Mouse (Mus musculus) embryonic facial prominence, embryonic 10.5 days (tissue): ENCODE data around the gene 4930469K13Rik. TPM values are rescaled to one million over a fixed set of nuclear protein-coding genes. Genes with fewer than 3 reads are reported as not detected.

Experiments used
- DNase-seq: peaks from one replicate; pipeline ENCODE4 v3.0.0-alpha.2; 2017; ENCODE audit warnings: low spot score
- H3K27ac ChIP-seq: fragments of 300-500 bp; sonication (generic); replicated peaks from 2 replicates; pipeline ENCODE4 v1.5.1; 2016; ENCODE audit warnings: mild to moderate bottlenecking
- H3K27me3 ChIP-seq: fragments of 300-500 bp; sonication (generic); replicated peaks from 2 replicates; pipeline ENCODE4 v1.6.1; 2016; ENCODE audit warnings: low read depth, mild to moderate bottlenecking; ENCODE audit not compliant: poor library complexity, severe bottlenecking
- H3K36me3 ChIP-seq: fragments of 300-500 bp; sonication (generic); replicated peaks from 2 replicates; pipeline ENCODE4 v1.6.1; 2016; ENCODE audit warnings: mild to moderate bottlenecking, moderate library complexity
- H3K4me1 ChIP-seq: fragments of 300-500 bp; sonication (generic); 2 replicates; pipeline ENCODE4 v1.6.1; 2016
- H3K4me3 ChIP-seq: fragments of 300-500 bp; sonication (generic); 2 replicates; pipeline ENCODE4 v1.5.1; 2016; ENCODE audit warnings: mild to moderate bottlenecking, moderate library complexity
- H3K9me3 ChIP-seq: fragments of 300-500 bp; sonication (generic); 2 replicates; pipeline ENCODE4 v1.6.1; 2016; ENCODE audit warnings: mild to moderate bottlenecking
- WGBS: fragments of 180-500 bp; shearing (Covaris S2); methylation state at CpG from one replicate; pipeline ENCODE4 v1.1.7; 2016; 5-methylcytosine and 5-hydroxymethylcytosine counted together
- polyA plus RNA-seq: library from polyadenylated mRNA; unstranded; fragments of >200 nt; fragmentation: Nextera tagmentation; extraction: Ambion mirVana; gene quantifications from 2 replicates; pipeline ENCODE4 v1.2.1, GENCODE M21; 2016

Gene 4930469K13Rik
- polyA plus RNA-seq, 1 experiment from 2014 or later, result not detected

DNA sequence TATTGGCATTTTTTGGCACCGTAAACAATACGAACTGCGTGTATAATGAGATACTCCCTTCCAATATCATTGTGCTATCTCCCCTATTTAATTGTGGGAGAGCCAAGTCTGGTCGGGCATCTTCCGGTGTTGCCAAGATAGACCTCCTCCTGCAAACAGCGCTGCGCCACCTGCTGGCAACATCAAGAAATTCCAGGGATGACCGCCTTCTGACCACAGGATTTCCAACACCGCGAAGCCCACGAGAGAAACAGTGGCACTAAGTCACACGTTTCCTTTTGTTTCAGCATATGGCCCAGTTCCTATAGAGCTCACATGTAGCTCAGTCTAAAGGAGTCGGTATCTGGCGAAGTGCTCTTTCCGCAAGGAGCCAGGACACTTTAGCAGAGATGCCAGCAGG is 24.6 kb downstream of the 4930469K13Rik start:
- Histone ChIP-seq H3K9me3 (no peaks in the 10 kb centered on the region), H3K4me1 (no peaks in the 10 kb centered on the region), H3K27me3 (peaks cover 6% of the 10 kb centered on the region; the same call in 1 of the 2 replicates), H3K27ac (no peak overlapping the region), H3K4me3 (no peak overlapping the region), H3K36me3 (no peaks in the 10 kb centered on the region)
- 13% methylated on average over 15 of the region's 15 CpGs for WGBS
- DNase-seq, result peak; percentile 81

DNA sequence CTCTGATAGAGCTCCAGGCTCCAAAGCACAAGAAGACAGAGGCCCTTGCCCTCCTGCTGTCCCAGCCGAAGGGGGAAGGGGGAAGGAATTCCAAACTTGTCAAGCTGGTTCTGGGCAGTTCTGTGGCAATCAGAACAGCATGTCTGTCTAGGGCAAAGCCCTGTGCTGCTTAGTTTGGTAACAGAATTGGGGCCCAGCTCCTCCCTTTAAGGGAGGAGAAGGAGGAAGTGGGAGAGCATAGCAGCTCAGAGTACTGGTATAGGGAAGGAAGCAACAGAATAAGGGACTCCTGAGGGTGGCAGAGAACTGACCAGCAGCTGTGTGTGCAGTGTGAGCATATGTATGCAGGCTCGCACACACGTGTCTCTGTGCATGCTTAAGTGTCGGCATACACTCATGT is 26.0 kb downstream of the 4930469K13Rik start:
- Histone ChIP-seq H3K4me1 (no peaks in the 10 kb centered on the region), H3K36me3 (no peaks in the 10 kb centered on the region), H3K27me3 (peaks cover 6% of the 10 kb centered on the region; the same call in 1 of the 2 replicates), H3K4me3 (no peak overlapping the region), H3K27ac (no peak overlapping the region), H3K9me3 (no peaks in the 10 kb centered on the region)
- DNase-seq, result peak; percentile 13
- WGBS, result 70% methylated on average over 4 of the region's 4 CpGs

DNA sequence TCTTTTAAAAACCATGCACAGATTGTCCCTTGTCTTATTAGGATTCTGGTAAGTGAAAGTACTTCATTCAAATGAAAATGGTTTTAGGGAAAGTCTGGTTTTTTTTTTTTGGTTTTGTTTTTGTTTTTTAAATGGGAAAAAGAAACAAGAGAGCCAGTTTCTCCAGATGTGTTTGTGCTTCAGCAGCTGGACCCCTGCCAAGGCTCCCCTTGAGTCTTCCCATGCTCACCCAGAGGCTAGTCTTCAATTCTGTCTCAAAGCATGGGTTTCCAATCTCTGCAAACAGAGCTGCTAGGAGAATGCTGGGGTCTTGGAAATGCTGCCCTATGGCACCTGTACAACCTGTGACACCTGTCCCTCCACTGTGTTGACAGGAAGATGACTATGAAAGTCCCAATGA is 27.8 kb downstream of the 4930469K13Rik start:
- Histone ChIP-seq H3K27me3 (peaks cover 6% of the 10 kb centered on the region; the same call in 1 of the 2 replicates), H3K9me3 (no peaks in the 10 kb centered on the region), H3K27ac (no peak overlapping the region), H3K36me3 (no peaks in the 10 kb centered on the region), H3K4me3 (no peak overlapping the region), H3K4me1 (no peaks in the 10 kb centered on the region)
- no peak for DNase-seq

DNA sequence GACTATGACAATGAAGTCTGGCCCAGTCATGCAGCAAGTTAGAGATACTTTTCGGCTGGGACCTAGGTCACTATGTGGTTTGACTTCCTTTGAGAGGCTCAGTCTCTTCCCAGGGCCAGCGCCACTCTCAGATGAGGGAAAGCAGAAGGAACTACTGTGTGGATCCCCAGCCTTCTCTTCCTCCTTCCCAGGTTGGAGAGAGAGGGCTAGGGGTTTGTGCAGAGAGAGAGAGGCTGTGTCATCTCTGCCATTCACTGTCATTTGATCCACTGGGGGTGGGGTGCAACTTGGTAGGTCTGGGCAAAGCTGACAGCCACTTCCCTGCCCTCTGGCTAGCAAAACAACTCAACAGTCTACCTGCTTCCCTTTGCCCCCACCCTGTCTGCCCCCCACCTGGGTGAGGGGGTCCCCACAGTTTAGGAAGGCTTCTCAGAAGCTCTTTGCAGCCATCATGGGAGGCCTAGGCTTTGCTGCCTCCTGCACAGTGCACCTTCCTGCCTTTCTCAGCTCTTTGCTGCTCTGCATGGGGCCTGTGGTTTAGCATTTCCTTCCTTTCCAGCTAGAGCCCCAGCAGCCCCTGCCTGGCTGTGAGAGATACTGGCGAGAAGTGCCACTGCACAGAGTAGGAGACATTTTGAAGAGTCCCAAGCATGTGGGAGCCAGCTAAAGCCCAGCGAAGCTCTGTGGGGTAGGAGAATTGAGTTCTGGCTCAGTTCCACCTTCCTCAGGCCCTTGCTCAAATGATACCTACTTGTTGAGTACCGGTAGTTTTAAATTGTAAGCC is 34.5 kb downstream of the 4930469K13Rik start:
- DNase-seq, result no peak
- Histone ChIP-seq H3K27ac (peak overlapping the region; percentile 66), H3K9me3 (no peaks in the 10 kb centered on the region), H3K27me3 (no peaks in the 10 kb centered on the region), H3K4me1 (peaks cover 10% of the 10 kb centered on the region), H3K4me3 (no peak overlapping the region), H3K36me3 (no peaks in the 10 kb centered on the region)
- 53% methylated on average over 5 of the region's 5 CpGs for WGBS

DNA sequence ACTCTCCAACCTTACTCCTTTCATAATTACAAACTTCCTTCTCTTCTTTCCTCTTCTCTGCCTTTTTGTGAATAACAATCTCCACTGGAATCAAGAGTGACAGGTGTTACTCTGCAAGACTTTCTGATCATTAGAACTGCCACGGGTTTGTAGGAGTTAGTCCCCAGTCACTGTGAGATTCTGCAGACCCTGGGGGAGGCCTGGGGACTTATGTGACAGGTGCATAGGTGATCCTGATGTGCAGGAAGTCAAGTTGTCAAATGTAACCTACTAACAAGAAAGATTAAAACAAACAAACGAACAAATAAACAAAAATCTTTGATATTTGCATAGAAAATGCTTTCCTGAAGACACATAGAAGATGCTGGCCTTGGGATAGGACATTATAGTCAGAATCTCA is 35.1 kb downstream of the 4930469K13Rik start:
- WGBS, result 68% methylated on average over 2 of the region's 2 CpGs
- no peaks in the 10 kb centered on the region for H3K27me3 ChIP-seq
- no peak for DNase-seq
- H3K36me3 ChIP-seq, result no peaks in the 10 kb centered on the region
- peaks cover 10% of the 10 kb centered on the region for H3K4me1 ChIP-seq
- H3K4me3 ChIP-seq, result no peak overlapping the region
- no peak overlapping the region for H3K27ac ChIP-seq
- no peaks in the 10 kb centered on the region for H3K9me3 ChIP-seq

DNA sequence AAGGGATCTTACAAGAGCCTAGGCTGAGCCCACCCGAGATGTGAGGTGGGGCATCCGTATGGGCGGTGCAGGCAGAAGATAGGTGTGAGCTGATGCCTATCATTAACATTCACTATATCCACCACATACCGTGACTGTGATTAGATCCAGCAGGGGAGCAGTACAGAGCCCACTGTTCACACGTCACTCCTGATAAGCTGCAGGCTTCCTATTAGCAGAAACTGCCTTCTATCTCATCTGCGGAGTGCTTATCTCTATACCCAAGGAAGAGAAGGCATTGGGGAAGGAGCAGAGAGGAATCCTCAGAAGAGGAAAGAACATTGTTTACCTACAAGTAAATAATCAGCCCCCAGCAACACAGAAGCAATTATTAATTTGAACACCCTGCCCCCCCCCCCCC is 36.6 kb downstream of the 4930469K13Rik start:
- no peak overlapping the region for H3K27ac ChIP-seq
- 54% methylated on average over 6 of the region's 6 CpGs for WGBS

DNA sequence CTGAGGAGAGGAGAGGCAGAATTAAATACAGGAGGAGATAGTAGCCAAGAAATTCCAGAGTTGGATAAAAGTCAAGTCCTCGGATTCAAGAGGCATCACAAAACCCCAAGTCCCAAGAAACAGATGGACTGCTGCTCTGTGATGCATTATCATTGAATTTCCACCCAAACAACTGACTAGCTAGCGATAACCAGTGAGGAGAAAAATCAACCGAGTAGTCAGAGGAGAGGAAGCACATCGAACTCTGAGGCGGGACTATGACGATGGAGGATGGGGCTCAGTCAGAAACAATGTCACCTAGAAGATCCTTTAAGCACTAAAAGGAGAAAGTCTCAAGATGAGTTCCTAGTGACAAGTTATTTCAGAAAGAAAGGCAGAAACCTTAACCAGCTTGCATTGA is 39.4 kb downstream of the 4930469K13Rik start:
- WGBS, result 91% methylated on average over 6 of the region's 6 CpGs

More for the DNA sequence above, 36.6 kb downstream of the 4930469K13Rik start:
- H3K9me3 ChIP-seq, result no peaks in the 10 kb centered on the region
- DNase-seq, result no peak
- no peaks in the 10 kb centered on the region for H3K36me3 ChIP-seq
- peaks cover 10% of the 10 kb centered on the region for H3K4me1 ChIP-seq
- no peak overlapping the region for H3K4me3 ChIP-seq
- H3K27me3 ChIP-seq, result no peaks in the 10 kb centered on the region

DNA sequence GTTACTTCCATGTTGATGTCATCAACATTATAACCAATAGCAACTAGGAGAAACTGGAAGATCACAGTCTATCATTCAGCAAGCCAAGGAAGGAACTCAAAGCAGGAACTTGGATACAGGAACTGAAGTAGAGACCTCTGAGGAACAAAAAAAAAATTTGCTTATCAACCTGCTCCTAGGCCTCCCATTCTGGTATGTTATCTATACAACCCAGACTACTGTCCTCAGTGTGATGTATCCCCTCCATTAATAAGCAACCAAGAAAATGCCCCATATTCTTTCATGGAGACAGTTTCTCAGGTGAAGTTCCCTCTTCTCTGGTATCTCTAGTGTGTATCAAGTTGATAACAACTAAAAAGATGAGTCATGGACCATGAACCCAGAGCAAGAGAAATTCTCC is 40.0 kb downstream of the 4930469K13Rik start:
- H3K4me1 ChIP-seq, result no peaks in the 10 kb centered on the region
- H3K4me3 ChIP-seq, result no peak overlapping the region
- H3K9me3 ChIP-seq, result no peaks in the 10 kb centered on the region
- no peak overlapping the region for H3K27ac ChIP-seq
- DNase-seq, result no peak
- H3K36me3 ChIP-seq, result no peaks in the 10 kb centered on the region
- no peaks in the 10 kb centered on the region for H3K27me3 ChIP-seq

More for the DNA sequence above, 39.4 kb downstream of the 4930469K13Rik start:
- Histone ChIP-seq H3K9me3 (no peaks in the 10 kb centered on the region), H3K4me3 (no peak overlapping the region), H3K36me3 (no peaks in the 10 kb centered on the region), H3K4me1 (peaks cover 5% of the 10 kb centered on the region), H3K27ac (no peak overlapping the region), H3K27me3 (no peaks in the 10 kb centered on the region)
- DNase-seq, result no peak

DNA sequence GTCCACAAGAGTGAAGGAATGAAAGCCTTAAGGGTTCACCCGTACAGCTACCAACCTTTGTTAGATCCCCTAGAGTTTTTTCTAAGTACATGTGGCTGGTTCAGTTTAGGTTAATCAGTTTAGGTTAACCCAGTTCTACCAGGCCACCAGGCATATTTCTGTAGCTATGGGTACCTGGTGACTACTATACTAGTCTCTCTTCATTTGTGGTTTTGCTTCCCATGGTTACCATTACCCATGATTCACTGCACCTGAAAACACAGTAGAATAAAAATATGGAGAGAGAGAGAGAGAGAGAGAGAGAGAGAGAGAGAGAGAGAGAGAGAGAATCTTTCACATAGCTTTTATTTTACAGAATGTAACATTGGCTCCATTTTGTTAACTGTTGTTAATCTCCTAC is 41.6 kb downstream of the 4930469K13Rik start:
- Histone ChIP-seq H3K27ac (no peak overlapping the region), H3K9me3 (no peaks in the 10 kb centered on the region), H3K4me1 (no peaks in the 10 kb centered on the region), H3K36me3 (no peaks in the 10 kb centered on the region), H3K27me3 (no peaks in the 10 kb centered on the region), H3K4me3 (no peak overlapping the region)
- DNase-seq, result no peak
- WGBS, result 84% methylated on average over 1 of the region's 1 CpGs

DNA sequence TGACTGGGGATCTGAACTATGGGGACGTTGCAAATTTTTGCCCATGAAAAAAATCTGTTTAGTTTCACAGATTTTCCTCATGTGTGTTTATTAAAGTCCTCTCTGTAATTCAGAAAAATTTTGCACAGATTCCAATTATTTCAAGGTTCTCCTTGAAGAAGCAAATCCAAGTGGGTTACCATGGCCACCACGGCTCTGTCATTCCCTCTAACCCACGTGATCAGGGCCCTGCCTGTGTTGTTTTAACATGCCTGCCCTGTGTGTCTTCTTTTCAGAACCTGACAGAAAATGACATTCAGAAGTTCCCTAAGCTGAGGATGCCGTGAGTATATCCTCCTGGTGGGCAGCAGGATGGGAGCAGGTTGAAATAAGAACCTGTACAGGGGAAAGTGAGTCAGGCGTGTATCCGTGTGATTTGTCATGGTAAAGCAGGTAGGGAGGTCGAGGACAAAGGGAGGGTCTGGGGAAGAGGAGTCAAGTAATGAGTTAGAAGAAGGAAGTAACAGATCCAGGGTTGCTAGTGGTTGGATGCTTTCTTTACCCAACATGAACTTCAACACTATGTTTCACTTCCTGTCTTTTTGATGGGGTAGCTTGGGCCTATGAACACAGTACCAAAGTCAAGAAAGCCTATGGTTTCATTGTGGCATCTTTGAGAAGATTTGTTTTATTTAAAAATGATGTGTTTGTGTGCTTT is 44.2 kb downstream of the 4930469K13Rik start:
- H3K4me3 ChIP-seq, result no peak overlapping the region
- no peaks in the 10 kb centered on the region for H3K4me1 ChIP-seq
- DNase-seq, result no peak
- H3K27ac ChIP-seq, result no peak overlapping the region
- no peaks in the 10 kb centered on the region for H3K9me3 ChIP-seq
- no peaks in the 10 kb centered on the region for H3K27me3 ChIP-seq
- H3K36me3 ChIP-seq, result no peaks in the 10 kb centered on the region
- 83% methylated on average over 7 of the region's 7 CpGs for WGBS

DNA sequence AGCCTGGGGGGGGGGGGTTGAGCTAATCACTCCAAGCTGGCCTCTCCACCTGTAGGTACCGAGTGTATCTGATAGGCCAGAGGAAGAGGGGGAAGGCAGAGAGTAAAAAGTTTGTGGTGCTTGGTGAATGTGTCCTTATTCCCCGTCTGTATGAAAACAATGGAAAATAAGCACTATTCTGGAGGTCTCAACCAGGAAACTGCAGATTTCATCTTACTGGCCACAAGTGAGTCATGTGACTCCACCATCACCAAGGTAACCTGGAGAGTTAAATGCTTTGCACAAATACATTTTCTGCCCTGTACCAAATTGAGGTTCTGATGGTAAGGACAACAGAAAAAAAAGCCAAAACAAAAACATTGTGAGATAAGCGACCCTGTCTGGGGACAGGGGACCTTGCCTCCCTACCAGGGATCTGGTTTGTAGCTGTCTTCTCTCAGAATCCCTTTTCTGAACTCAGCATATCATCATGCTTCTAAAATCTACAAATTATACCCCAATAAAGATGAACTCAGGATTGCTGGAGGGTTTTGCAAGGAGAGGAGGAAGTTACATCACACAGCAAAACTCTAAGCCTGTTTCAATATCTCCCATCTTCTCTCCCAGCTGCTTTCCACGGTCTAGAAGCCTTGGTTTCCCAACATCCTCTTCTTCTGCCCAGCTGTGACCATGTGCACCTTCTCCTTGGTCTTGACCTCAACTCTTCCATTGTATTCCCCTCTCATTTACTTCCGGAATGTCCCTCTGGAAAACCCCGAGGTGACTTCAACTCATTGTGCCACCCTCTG is 45.1 kb downstream of the 4930469K13Rik start:
- no peaks in the 10 kb centered on the region for H3K9me3 ChIP-seq
- H3K27me3 ChIP-seq, result no peaks in the 10 kb centered on the region
- H3K36me3 ChIP-seq, result no peaks in the 10 kb centered on the region
- DNase-seq, result no peak
- no peak overlapping the region for H3K4me3 ChIP-seq
- H3K27ac ChIP-seq, result no peak overlapping the region
- WGBS, result 78% methylated on average over 6 of the region's 6 CpGs
- no peaks in the 10 kb centered on the region for H3K4me1 ChIP-seq

DNA sequence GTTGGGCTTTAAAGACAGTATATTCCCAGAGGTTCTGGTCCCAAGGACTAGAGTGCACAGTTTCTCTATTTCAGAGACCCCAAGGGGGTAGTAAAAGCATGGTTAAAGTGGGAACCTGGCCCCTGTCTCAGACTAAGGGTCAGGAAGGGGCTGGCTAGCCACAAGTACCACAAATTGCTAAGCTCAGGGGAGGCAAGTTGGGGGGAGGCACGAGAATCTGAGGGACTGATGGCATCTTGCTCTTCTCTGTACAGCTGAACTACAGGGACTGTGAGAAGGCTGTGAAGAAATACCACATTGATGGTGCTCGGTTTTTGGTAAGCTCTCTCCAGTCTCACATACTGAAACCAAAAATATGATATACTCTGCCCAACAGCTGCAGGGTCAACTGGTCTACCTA is 47.7 kb downstream of the 4930469K13Rik start:
- Histone ChIP-seq H3K4me1 (no peaks in the 10 kb centered on the region), H3K27ac (no peak overlapping the region), H3K9me3 (no peaks in the 10 kb centered on the region), H3K27me3 (no peaks in the 10 kb centered on the region), H3K36me3 (no peaks in the 10 kb centered on the region), H3K4me3 (no peak overlapping the region)
- DNase-seq, result no peak
- whole genome bisulfite sequencing, result 70% methylated on average over 2 of the region's 2 CpGs
